Mouse (Mus musculus) kidney, adult 2 months (tissue): ENCODE measurements around the gene 1110051M20Rik. TPM values are rescaled to one million over a fixed set of nuclear protein-coding genes. Genes with fewer than 3 reads are reported as not detected.
"Not testable (repeated sequence)": the region's sequence is repeated elsewhere in the genome, so short reads cannot be mapped to it uniquely, and the experiment has no call there.

Source experiments
- DNase-seq: peaks from one replicate; pipeline ENCODE4 v3.0.0; 2021
- H3K27ac ChIP-seq: fragments of 200-500 bp; 2 replicates; pipeline ENCODE4 v1.5.1; 2012; ENCODE audit warnings: low read depth, low read length, control low read depth, inconsistent platforms; ENCODE audit not compliant: insufficient read depth
- H3K27me3 ChIP-seq: fragments of 200-500 bp; replicated peaks from 2 replicates; pipeline ENCODE4 v1.6.1; 2012; ENCODE audit warnings: mild to moderate bottlenecking, moderate library complexity, low read length, inconsistent platforms; ENCODE audit not compliant: control insufficient read depth, insufficient read depth
- H3K36me3 ChIP-seq: fragments of 200-500 bp; 2 replicates; pipeline ENCODE4 v1.6.1; 2012; ENCODE audit warnings: mild to moderate bottlenecking, moderate library complexity, low read length, inconsistent platforms; ENCODE audit not compliant: control insufficient read depth, insufficient read depth
- H3K4me1 ChIP-seq: fragments of 200-500 bp; 2 replicates; pipeline ENCODE4 v1.6.1; 2011; ENCODE audit warnings: low read length; ENCODE audit not compliant: control insufficient read depth, insufficient read depth
- H3K4me3 ChIP-seq: fragments of 200-500 bp; 2 replicates; pipeline ENCODE4 v1.5.1; 2011; ENCODE audit warnings: mild to moderate bottlenecking, low read depth, low read length, control low read depth; ENCODE audit not compliant: insufficient read depth
- CTCF ChIP-seq: fragments of 200-500 bp; conservative IDR thresholded peaks from 2 replicates; pipeline ENCODE4 v1.5.1; 2011; ENCODE audit warnings: low read depth, mild to moderate bottlenecking, control low read depth, low read length, moderate library complexity, mixed read lengths; ENCODE audit not compliant: insufficient read depth, insufficient read length
- POLR2A ChIP-seq: fragments of 200-500 bp; IDR thresholded peaks from one replicate; pipeline ENCODE4 v1.6.1; 2011; ENCODE audit warnings: low read depth, low read length, control low read depth
- WGBS: fragments of 180-500 bp; shearing (Covaris S2); methylation state at CpG from one replicate; pipeline ENCODE4 v1.1.7; 2018; 5-methylcytosine and 5-hydroxymethylcytosine counted together
- polyA plus RNA-seq: library from polyadenylated mRNA; depleted of rRNA; stranded (reverse); fragments of >200 nt; gene quantifications from 2 replicates; pipeline ENCODE4 v1.2.3, GENCODE M21; 2012

The 1110051M20Rik gene
- polyA plus RNA-seq, 1 experiment: 36.7 TPM

- 87% methylated on average over 4 of the region's 4 CpGs for WGBS
- Histone ChIP-seq H3K4me3 (no peak overlapping the region), H3K27me3 (no peaks in the 10 kb centered on the region), H3K27ac (no peak overlapping the region), H3K4me1 (no peaks in the 10 kb centered on the region), H3K36me3 (no peaks in the 10 kb centered on the region)
- TF ChIP-seq POLR2A (no peak), CTCF (no peak)
- DNase-seq: no peak
Observed at GRCm38 (mm10) chr2:91248366-91248765, 196.1 kb downstream of the 1110051M20Rik start.

- Histone ChIP-seq H3K36me3 (no peaks in the 10 kb centered on the region), H3K27me3 (no peaks in the 10 kb centered on the region), H3K27ac (no peak overlapping the region), H3K4me3 (no peak overlapping the region), H3K4me1 (no peaks in the 10 kb centered on the region)
- no peak for DNase-seq
- 76% methylated on average over 5 of the region's 5 CpGs for WGBS
- TF ChIP-seq POLR2A: no peak
- TF ChIP-seq CTCF: no peak
Observed at GRCm38 (mm10) chr2:91244557-91245228, 199.8 kb downstream of the 1110051M20Rik start.

GRCm38 (mm10) chr2:91243416-91243815, 201.1 kb downstream of the 1110051M20Rik start:
- Histone ChIP-seq H3K4me1 (no peaks in the 10 kb centered on the region), H3K4me3 (no peak overlapping the region), H3K27ac (no peak overlapping the region), H3K27me3 (no peaks in the 10 kb centered on the region), H3K36me3 (no peaks in the 10 kb centered on the region)
- no peak for TF ChIP-seq POLR2A
- TF ChIP-seq CTCF: no peak
- DNase-seq: no peak
- 70% methylated on average over 3 of the region's 3 CpGs for WGBS

GRCm38 (mm10) chr2:91242547-91242946, 202.0 kb downstream of the 1110051M20Rik start:
- peaks cover 2% of the 10 kb centered on the region; the same call in 1 of the 2 replicates for H3K4me1 ChIP-seq
- no peak for DNase-seq
- WGBS: 59% methylated on average over 5 of the region's 5 CpGs
- H3K36me3 ChIP-seq: no peaks in the 10 kb centered on the region
- H3K4me3 ChIP-seq: no peak overlapping the region
- TF ChIP-seq CTCF: no peak
- TF ChIP-seq POLR2A: no peak
- H3K27ac ChIP-seq: no peak overlapping the region
- H3K27me3 ChIP-seq: no peaks in the 10 kb centered on the region

GRCm38 (mm10) chr2:91237511-91238080, 206.9 kb downstream of the 1110051M20Rik start:
- H3K27ac ChIP-seq: peak overlapping the region; percentile 78; the same call in 1 of the 2 replicates
- not testable (repeated sequence) for DNase-seq, H3K4me1 ChIP-seq, H3K36me3 ChIP-seq, H3K27me3 ChIP-seq
- WGBS: 14% methylated on average over 4 of the region's 4 CpGs
- TF ChIP-seq CTCF: 0 out of 2 replicates have a peak, but pooled peaks have one; percentile 16
- peak overlapping the region; percentile 35 for H3K4me3 ChIP-seq

GRCm38 (mm10) chr2:91236601-91237510, 207.6 kb downstream of the 1110051M20Rik start, which contains the start of gene Ddb2:
Gene Ddb2, minus strand, starts transcription at chr2:91236982.
- Histone ChIP-seq H3K4me3 (peak within 1 kb of the TSS; percentile 63), H3K27me3 (no peaks in the 10 kb centered on the region), H3K27ac (peak within 1 kb of the TSS; percentile 78), H3K4me1 (peaks cover 6% of the 10 kb centered on the region; the same call in 1 of the 2 replicates), H3K36me3 (no peaks in the 10 kb centered on the region)
- DNase-seq: peak; percentile 96
- 2% methylated on average over 48 of the region's 48 CpGs for WGBS
- TF ChIP-seq CTCF (no peak), POLR2A (no peak)
